Comparison of ENCODE assay signal across 9 mouse cellular contexts in genomic region chr14:122060642-122061041, GRCm38 (mm10). TPM values are rescaled to one million over a fixed set of nuclear protein-coding genes. Genes with fewer than 3 reads are reported as not detected.
DNase-seq lines count a peak whose midpoint lies in the region; ATAC-seq and TF ChIP-seq lines count a peak whose summit lies in the region.
"Had no signal": no experiment of that assay in that cellular context is flagged by ENCODE, and none has a peak within 500 bp of the region (broad histone marks: within the 10 kb centered on the region; RNA-seq: fewer than 3 reads in every experiment).

No protein-coding gene starts in this region.

- no peak overlapping the region for H3K4me3 ChIP-seq in forebrain, embryonic 15.5 days
- no peak overlapping the region for H3K4me3 ChIP-seq in hindbrain, postnatal 0 days (ENCODE audit: low read length)
- H3K4me3 ChIP-seq: neural tube, embryonic 12.5 days had no signal

- peak; percentile 69 for DNase-seq in MN1 (ENCODE audit: low spot score)
- DNase-seq in c-Kit-positive CD71-positive TER-119-negative erythroid progenitor cells, embryonic 14.5 days (ENCODE audit: low read depth) = peak; percentile 76
- peak; percentile 85 for DNase-seq in hindbrain, postnatal 0 days (ENCODE audit: low spot score)
- peak; percentile 81 to 83 for DNase-seq in left cerebral cortex, adult 18-20 months (ENCODE audit: low spot score in 2 of 2)
- peak; percentile 77 for DNase-seq in right cerebral cortex, postnatal 4 days
- DNase-seq in urinary bladder, postnatal 4 days (ENCODE audit: low spot score in 2 of 2) = peak; percentile 69 to 87

- no peaks in the 10 kb centered on the region for H3K27me3 ChIP-seq in forebrain, embryonic 15.5 days
- H3K27me3 ChIP-seq in hindbrain, postnatal 0 days (ENCODE audit: insufficient read depth, low read length) = no peaks in the 10 kb centered on the region
- H3K27me3 ChIP-seq: neural tube, embryonic 12.5 days had no signal

- 5% methylated on average over 3 of the region's 3 CpGs for WGBS in forebrain, embryonic 15.5 days
- 13% methylated on average over 3 of the region's 3 CpGs for whole genome bisulfite sequencing in hindbrain, postnatal 0 days

- H3K9me3 ChIP-seq in forebrain, embryonic 15.5 days = no peaks in the 10 kb centered on the region
- no peaks in the 10 kb centered on the region for H3K9me3 ChIP-seq in hindbrain, postnatal 0 days (ENCODE audit: low read length)
- H3K9me3 ChIP-seq: neural tube, embryonic 12.5 days had no signal

- no peak overlapping the region for H3K4me2 ChIP-seq in forebrain, embryonic 15.5 days (replicated peaks)
- no peak overlapping the region for H3K4me2 ChIP-seq in hindbrain, postnatal 0 days (ENCODE audit: low read depth, low read length)
- H3K4me2 ChIP-seq: neural tube, embryonic 12.5 days had no signal

- no peak overlapping the region for H3K27ac ChIP-seq in forebrain, embryonic 15.5 days (replicated peaks)
- H3K27ac ChIP-seq in hindbrain, postnatal 0 days = no peak overlapping the region
- H3K27ac ChIP-seq: neural tube, embryonic 12.5 days had no signal

- H3K36me3 ChIP-seq in forebrain, embryonic 15.5 days = no peaks in the 10 kb centered on the region
- H3K36me3 ChIP-seq in hindbrain, postnatal 0 days (ENCODE audit: insufficient read depth, low read length) = no peaks in the 10 kb centered on the region
- H3K36me3 ChIP-seq: neural tube, embryonic 12.5 days had no signal

- peak; percentile 57; the same call in 1 of the 2 replicates for ATAC-seq in forebrain, embryonic 15.5 days (replicated peaks)
- peak; percentile 75 for ATAC-seq in hindbrain, postnatal 0 days
- peak; percentile 80 for ATAC-seq in megakaryocyte, adult 5-6 weeks (ENCODE audit: poor library complexity, severe bottlenecking)

- H3K4me1 ChIP-seq in forebrain, embryonic 15.5 days = no peaks in the 10 kb centered on the region
- no peaks in the 10 kb centered on the region for H3K4me1 ChIP-seq in hindbrain, postnatal 0 days (ENCODE audit: insufficient read depth, low read length)
- H3K4me1 ChIP-seq: neural tube, embryonic 12.5 days had no signal

- H3K9ac ChIP-seq in forebrain, embryonic 15.5 days (replicated peaks) = no peak overlapping the region
- no peak overlapping the region for H3K9ac ChIP-seq in hindbrain, postnatal 0 days (replicated peaks; ENCODE audit: low read length)
- H3K9ac ChIP-seq: neural tube, embryonic 12.5 days had no signal

- peak; percentile 96 for TF ChIP-seq CTCF in hindbrain, postnatal 0 days (IDR thresholded peaks at IDR 0.05; ENCODE audit: low read depth)

RNA-seq across cellular contexts. Expression of gene Timm8a2, which starts 26.2 kb away (rescaled TPM):
- not detected in 2 replicates for polyA plus RNA-seq in forebrain, embryonic 15.5 days (2015; fragmentation: Nextera tagmentation; extraction: Ambion mirVana)
- not detected in 2 replicates for total RNA-seq in hindbrain, postnatal 0 days (2014; rRNA removed)
- polyA plus RNA-seq in hindbrain, postnatal 0 days (2015; fragmentation: Nextera tagmentation; extraction: Ambion mirVana) = not detected in 2 replicates
- not detected for total RNA-seq in left cerebral cortex, adult 18-20 months (2021)
- total RNA-seq in megakaryocyte, adult 5-6 weeks (2015) = not detected in 2 replicates
- total RNA-seq in megakaryocyte, adult 5-6 weeks (2017) = 0.18 TPM in 1 of 2 replicates, not detected in the other
- polyA plus RNA-seq: neural tube, embryonic 12.5 days had no signal

RNA-seq across cellular contexts. Expression of gene Tm9sf2, which starts 46.2 kb away (rescaled TPM):
- polyA plus RNA-seq in forebrain, embryonic 15.5 days (2015; fragmentation: Nextera tagmentation; extraction: Ambion mirVana) = 108 and 115 TPM in 2 replicates
- total RNA-seq in hindbrain, postnatal 0 days (2014; rRNA removed) = 81.0 and 85.0 TPM in 2 replicates
- polyA plus RNA-seq in hindbrain, postnatal 0 days (2015; fragmentation: Nextera tagmentation; extraction: Ambion mirVana) = 105 and 112 TPM in 2 replicates
- total RNA-seq in left cerebral cortex, adult 18-20 months (2021) = 100 to 1,000 TPM; 110 to 113 TPM
- total RNA-seq in megakaryocyte, adult 5-6 weeks (2015) = 93.2 and 94.6 TPM in 2 replicates
- 115 and 117 TPM in 2 replicates for total RNA-seq in megakaryocyte, adult 5-6 weeks (2017)
